Comparison of ENCODE assay signal across 8 mouse cellular contexts in the genomic region with DNA sequence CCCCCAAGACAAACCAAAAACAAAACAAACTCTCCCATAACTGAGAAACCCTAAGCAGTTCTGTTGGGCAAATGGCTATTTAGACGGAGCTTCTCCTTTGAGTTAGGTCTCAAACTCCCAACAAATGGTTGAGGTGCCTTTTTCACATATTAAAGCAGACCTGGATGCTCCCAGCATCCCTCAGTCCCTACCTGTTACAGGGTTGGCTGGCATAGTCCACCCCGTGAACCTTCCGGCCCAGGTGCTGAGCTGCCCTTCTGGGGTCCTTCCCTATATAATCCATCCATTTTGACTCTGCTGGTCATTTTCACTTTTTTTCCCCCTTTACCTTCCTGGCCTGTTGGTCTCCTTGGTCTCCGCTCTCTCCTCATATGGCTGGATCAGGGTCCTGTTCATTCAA. TPM values are rescaled to one million over a fixed set of nuclear protein-coding genes. Genes with fewer than 3 reads are reported as not detected.
A peak's percentile ranks its signal among the peaks of the same experiment; 100 is the strongest.
DNase-seq lines count a peak whose midpoint lies in the region; ATAC-seq and TF ChIP-seq lines count a peak whose summit lies in the region.

No protein-coding gene starts in this region.

- H3K9me3 ChIP-seq in heart, embryonic 16.5 days (replicated peaks; ENCODE audit: control insufficient read depth, low read length) = peaks cover 7% of the 10 kb centered on the region; the same call in 1 of the 2 replicates
- no peaks in the 10 kb centered on the region for H3K9me3 ChIP-seq in hindbrain, embryonic 13.5 days
- 0 out of 2 replicates have a peak, but pooled peaks cover 7% of the 10 kb centered on the region for H3K9me3 ChIP-seq in midbrain, embryonic 12.5 days

- TF ChIP-seq CTCF in bone marrow macrophage, adult 2 months (IDR thresholded peaks at IDR 0.05; ENCODE audit: low read depth, low read length) = no peak

- H3K27ac ChIP-seq in heart, embryonic 16.5 days (ENCODE audit: low read length) = no peak overlapping the region
- peak overlapping the region; percentile 79 for H3K27ac ChIP-seq in bone marrow macrophage, adult 2 months (ENCODE audit: insufficient read depth, low read depth, low read length)
- peak overlapping the region; percentile 40 for H3K27ac ChIP-seq in hindbrain, embryonic 13.5 days
- peak overlapping the region; percentile 85; the same call in 1 of the 2 replicates for H3K27ac ChIP-seq in midbrain, embryonic 12.5 days (replicated peaks)

- H3K27me3 ChIP-seq in heart, embryonic 16.5 days (ENCODE audit: control insufficient read depth, insufficient read depth, low read length) = no peaks in the 10 kb centered on the region
- no peaks in the 10 kb centered on the region for H3K27me3 ChIP-seq in hindbrain, embryonic 13.5 days
- H3K27me3 ChIP-seq in midbrain, embryonic 12.5 days = no peaks in the 10 kb centered on the region

- H3K36me3 ChIP-seq in heart, embryonic 16.5 days (ENCODE audit: control insufficient read depth, insufficient read depth) = no peaks in the 10 kb centered on the region
- H3K36me3 ChIP-seq in hindbrain, embryonic 13.5 days = peaks cover 14% of the 10 kb centered on the region
- peaks cover 10% of the 10 kb centered on the region for H3K36me3 ChIP-seq in midbrain, embryonic 12.5 days

- H3K4me1 ChIP-seq in heart, embryonic 16.5 days (ENCODE audit: control insufficient read depth, insufficient read depth, low read length) = peaks cover 6% of the 10 kb centered on the region
- peaks cover 37% of the 10 kb centered on the region for H3K4me1 ChIP-seq in bone marrow macrophage, adult 2 months (ENCODE audit: control insufficient read depth, insufficient read depth, low read length)
- H3K4me1 ChIP-seq in hindbrain, embryonic 13.5 days (replicated peaks) = peaks cover 31% of the 10 kb centered on the region
- H3K4me1 ChIP-seq in midbrain, embryonic 12.5 days = peaks cover 19% of the 10 kb centered on the region

- DNase-seq in heart, postnatal 4 days = no peak
- DNase-seq in ovary, postnatal 10 days (ENCODE audit: low spot score) = no peak
- DNase-seq in spleen, postnatal 10 days (ENCODE audit: low spot score in 2 of 2) = no peak
- DNase-seq in cerebellum, postnatal 25 days = no peak

- ATAC-seq in heart, embryonic 16.5 days (replicated peaks; ENCODE audit: extremely low read depth, insufficient read depth, low FRiP score) = no peak
- ATAC-seq in hindbrain, embryonic 13.5 days (ENCODE audit: low FRiP score) = peak; percentile 34; the same call in 1 of the 2 replicates
- ATAC-seq in midbrain, embryonic 12.5 days (ENCODE audit: low FRiP score, low read depth) = 0 out of 2 replicates have a peak, but pooled peaks have one; percentile 14

- no peak for TF ChIP-seq POLR2A in bone marrow macrophage, adult 2 months (IDR thresholded peaks at IDR 0.05; ENCODE audit: borderline replicate concordance, low read depth, low read length)

- WGBS in heart, embryonic 16.5 days = 83% methylated on average over 4 of the region's 4 CpGs
- 91% methylated on average over 4 of the region's 4 CpGs for WGBS in hindbrain, embryonic 13.5 days
- WGBS in midbrain, embryonic 12.5 days = 86% methylated on average over 4 of the region's 4 CpGs

- H3K4me3 ChIP-seq in heart, embryonic 16.5 days (ENCODE audit: low read length) = peak overlapping the region; percentile 75
- peak overlapping the region; percentile 21; the same call in 1 of the 2 replicates for H3K4me3 ChIP-seq in bone marrow macrophage, adult 2 months (ENCODE audit: insufficient read depth, low read length)
- H3K4me3 ChIP-seq in hindbrain, embryonic 13.5 days = peak overlapping the region; percentile 87
- H3K4me3 ChIP-seq in midbrain, embryonic 12.5 days = peak overlapping the region; percentile 87

- peak overlapping the region; percentile 83 for H3K4me2 ChIP-seq in heart, embryonic 16.5 days (ENCODE audit: low read depth, low read length)
- H3K4me2 ChIP-seq in hindbrain, embryonic 13.5 days = peak overlapping the region; percentile 68
- peak overlapping the region; percentile 72 for H3K4me2 ChIP-seq in midbrain, embryonic 12.5 days (replicated peaks)

- H3K9ac ChIP-seq in heart, embryonic 16.5 days (ENCODE audit: low read length) = no peak overlapping the region
- H3K9ac ChIP-seq in hindbrain, embryonic 13.5 days = peak overlapping the region; percentile 92
- H3K9ac ChIP-seq in midbrain, embryonic 12.5 days (replicated peaks) = no peak overlapping the region

RNA-seq across cellular contexts. Expression of a gene that starts 0.5 kb away (rescaled TPM):
- polyA plus RNA-seq in heart, embryonic 16.5 days (2015; fragmentation: Nextera tagmentation; extraction: Ambion mirVana) = 38.3 and 38.9 TPM in 2 replicates
- 10 to 100 TPM; 14.1 to 14.4 TPM for total RNA-seq in heart, postnatal 4 days (2021)
- polyA plus RNA-seq in bone marrow macrophage, adult 2 months (2012; ENCODE audit: insufficient read depth, insufficient read length, missing spikeins) = 30.3 and 31.9 TPM in 2 replicates
- polyA plus RNA-seq in hindbrain, embryonic 13.5 days (2015; fragmentation: Nextera tagmentation; extraction: Ambion mirVana) = 275 and 285 TPM in 2 replicates
- polyA plus RNA-seq in midbrain, embryonic 12.5 days (2016; fragmentation: Nextera tagmentation; extraction: Ambion mirVana) = 127 and 151 TPM in 2 replicates

RNA-seq across cellular contexts. Expression of a gene that starts 47.6 kb away (rescaled TPM):
- polyA plus RNA-seq in heart, embryonic 16.5 days (2015; fragmentation: Nextera tagmentation; extraction: Ambion mirVana) = 22.9 and 23.3 TPM in 2 replicates
- total RNA-seq in heart, postnatal 4 days (2021) = 10 to 100 TPM; 62.9 to 65.0 TPM
- polyA plus RNA-seq in bone marrow macrophage, adult 2 months (2012; ENCODE audit: insufficient read depth, insufficient read length, missing spikeins) = 65.1 and 70.0 TPM in 2 replicates
- 16.4 and 17.3 TPM in 2 replicates for polyA plus RNA-seq in hindbrain, embryonic 13.5 days (2015; fragmentation: Nextera tagmentation; extraction: Ambion mirVana)
- 14.3 and 17.1 TPM in 2 replicates for polyA plus RNA-seq in midbrain, embryonic 12.5 days (2016; fragmentation: Nextera tagmentation; extraction: Ambion mirVana)

RNA-seq across cellular contexts. Expression of a gene that starts 51.8 kb away (rescaled TPM):
- polyA plus RNA-seq in heart, embryonic 16.5 days (2015; fragmentation: Nextera tagmentation; extraction: Ambion mirVana) = 0.51 and 1.1 TPM in 2 replicates
- total RNA-seq in heart, postnatal 4 days (2021) = not detected
- polyA plus RNA-seq in bone marrow macrophage, adult 2 months (2012; ENCODE audit: insufficient read depth, insufficient read length, missing spikeins) = not detected in 2 replicates
- polyA plus RNA-seq in hindbrain, embryonic 13.5 days (2015; fragmentation: Nextera tagmentation; extraction: Ambion mirVana) = 3.9 and 4.6 TPM in 2 replicates
- polyA plus RNA-seq in midbrain, embryonic 12.5 days (2016; fragmentation: Nextera tagmentation; extraction: Ambion mirVana) = 2.2 and 3.2 TPM in 2 replicates

Comparison
In these comparisons a context has a peak if more than half of its experiments do, and no peak if none do; other contexts are left out.
1. H3K4me3 ChIP-seq: peak in every context shown above with its lines; median percentile 87 in hindbrain, embryonic 13.5 days; 87 in midbrain, embryonic 12.5 days; 75 in heart, embryonic 16.5 days; 21 in bone marrow macrophage, adult 2 months.